Mouse (Mus musculus) midbrain, postnatal 0 days (tissue): Measurements from ENCODE around the gene Sqstm1. TPM values are rescaled to one million over a fixed set of nuclear protein-coding genes. Genes with fewer than 3 reads are reported as not detected.

Source experiments
- ATAC-seq: fragments of 200-750 bp; cut with Nextera tagmentation; 2 replicates; pipeline ENCODE4 v1.8.0; 2017; ENCODE audit warnings: moderate number of reproducible peaks, mild to moderate bottlenecking, moderate TSS enrichment, moderate library complexity; ENCODE audit not compliant: low FRiP score
- DNase-seq: peaks from one replicate; pipeline ENCODE4 v3.0.0-alpha.2; 2015; ENCODE audit warnings: low spot score
- H3K27ac ChIP-seq: fragments of 300-500 bp; sonication (generic); 2 replicates; pipeline ENCODE4 v1.5.1; 2014; ENCODE audit warnings: low read depth, mild to moderate bottlenecking, low read length, mixed read lengths
- H3K27me3 ChIP-seq: fragments of 300-500 bp; sonication (generic); 2 replicates; pipeline ENCODE4 v1.6.1; 2014; ENCODE audit warnings: low read length, control low read depth, mixed read lengths; ENCODE audit not compliant: insufficient read depth
- H3K36me3 ChIP-seq: fragments of 300-500 bp; sonication (generic); 2 replicates; pipeline ENCODE4 v1.6.1; 2014; ENCODE audit warnings: low read length, control low read depth, mixed read lengths; ENCODE audit not compliant: insufficient read depth
- H3K4me1 ChIP-seq: fragments of 300-500 bp; sonication (generic); 2 replicates; pipeline ENCODE4 v1.6.1; 2014; ENCODE audit warnings: mild to moderate bottlenecking, control low read depth, antibody characterized with exemption, low read length, mixed read lengths; ENCODE audit not compliant: insufficient read depth
- H3K4me2 ChIP-seq: fragments of 300-500 bp; sonication (generic); 2 replicates; pipeline ENCODE4 v1.6.1; 2014; ENCODE audit warnings: low read depth, mild to moderate bottlenecking, low read length, mixed read lengths; ENCODE audit not compliant: poor library complexity, severe bottlenecking
- H3K4me3 ChIP-seq: fragments of 300-500 bp; sonication (generic); 2 replicates; pipeline ENCODE4 v1.5.1; 2014; ENCODE audit warnings: low read depth, mild to moderate bottlenecking, low read length, moderate library complexity
- H3K9ac ChIP-seq: fragments of 300-500 bp; sonication (generic); replicated peaks from 2 replicates; pipeline ENCODE4 v1.6.1; 2014; ENCODE audit warnings: mild to moderate bottlenecking, low read length, moderate library complexity, mixed read lengths; ENCODE audit not compliant: poor library complexity, severe bottlenecking
- H3K9me3 ChIP-seq: fragments of 300-500 bp; sonication (generic); 2 replicates; pipeline ENCODE4 v1.6.1; 2016; ENCODE audit warnings: low read length, control low read depth
- CTCF ChIP-seq: IDR thresholded peaks from 2 replicates; pipeline ENCODE4 v1.5.1; 2016; ENCODE audit warnings: antibody characterized with exemption, mild to moderate bottlenecking
- WGBS: fragments of 180-500 bp; shearing (Covaris S2); extraction: QIAGEN DNeasy Blood & Tissue Kit; methylation state at CpG from one replicate; pipeline ENCODE4 v1.1.7; 2014; 5-methylcytosine and 5-hydroxymethylcytosine counted together
- polyA plus RNA-seq: library from polyadenylated mRNA; unstranded; fragments of >200 nt; fragmentation: Nextera tagmentation; extraction: Ambion mirVana; gene quantifications from 2 replicates; pipeline ENCODE4 v1.2.1, GENCODE M21; 2015
- total RNA-seq: library from RNA; depleted of rRNA; stranded (reverse); fragments of >200 nt; gene quantifications from 2 replicates; pipeline ENCODE4 v1.2.3, GENCODE M21; 2014

The Sqstm1 gene
- total and polyA plus RNA-seq, 2 experiments from 2014 or later = 335 to 455 TPM

DNA sequence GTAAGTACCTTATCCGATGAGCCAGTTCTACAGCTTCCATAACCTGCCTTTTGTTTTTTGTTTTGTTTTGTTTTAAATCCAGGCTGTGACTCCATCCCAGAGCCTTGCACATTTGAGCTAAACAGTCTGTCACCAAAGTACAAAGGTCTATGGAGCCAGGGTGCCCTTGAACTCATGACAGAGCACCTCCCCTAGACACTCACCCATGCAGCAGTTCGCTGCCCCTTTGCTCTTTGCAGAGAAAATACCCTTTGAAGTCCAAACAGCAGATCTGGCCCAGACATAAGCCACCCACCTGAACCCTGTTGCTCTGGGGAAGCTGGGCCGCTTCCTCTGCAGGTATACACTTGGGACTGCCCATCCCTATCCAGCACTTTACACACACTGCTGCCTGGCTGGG lies 9.0 kb downstream of the Sqstm1 start:
- WGBS = 93% methylated on average over 3 of the region's 3 CpGs
- no peak overlapping the region for H3K9ac ChIP-seq
- no peaks in the 10 kb centered on the region for H3K9me3 ChIP-seq
- no peak overlapping the region for H3K4me3 ChIP-seq
- DNase-seq (no peak), ATAC-seq (no peak)
- H3K36me3 ChIP-seq = peaks cover 87% of the 10 kb centered on the region
- TF ChIP-seq CTCF = no peak
- H3K4me2 ChIP-seq = no peak overlapping the region
- no peak overlapping the region for H3K27ac ChIP-seq
- no peaks in the 10 kb centered on the region for H3K27me3 ChIP-seq
- no peaks in the 10 kb centered on the region for H3K4me1 ChIP-seq

- no peak overlapping the region for H3K9ac ChIP-seq
- no peaks in the 10 kb centered on the region for H3K27me3 ChIP-seq
- no peak for TF ChIP-seq CTCF
- DNase-seq = no peak
- no peaks in the 10 kb centered on the region for H3K4me1 ChIP-seq
- peaks cover 78% of the 10 kb centered on the region for H3K36me3 ChIP-seq
- no peak for ATAC-seq
- no peak overlapping the region; the same call in 1 of the 2 replicates for H3K27ac ChIP-seq
- H3K4me3 ChIP-seq = no peak overlapping the region
- 83% methylated on average over 8 of the region's 8 CpGs for WGBS
- no peak overlapping the region for H3K4me2 ChIP-seq
- H3K9me3 ChIP-seq = no peaks in the 10 kb centered on the region
Observed at GRCm38 (mm10) chr11:50200613-50201012, 10.0 kb downstream of the Sqstm1 start.

GRCm38 (mm10) chr11:50198916-50199315 lies 11.7 kb downstream of the Sqstm1 start:
- no peak overlapping the region for H3K9ac ChIP-seq
- ATAC-seq (no peak), DNase-seq (no peak)
- no peak overlapping the region for H3K27ac ChIP-seq
- TF ChIP-seq CTCF = no peak
- no peaks in the 10 kb centered on the region for H3K9me3 ChIP-seq
- H3K4me2 ChIP-seq = no peak overlapping the region
- no peaks in the 10 kb centered on the region for H3K27me3 ChIP-seq
- peaks cover 70% of the 10 kb centered on the region for H3K36me3 ChIP-seq
- H3K4me3 ChIP-seq = no peak overlapping the region
- H3K4me1 ChIP-seq = no peaks in the 10 kb centered on the region
- WGBS = 98% methylated on average over 2 of the region's 2 CpGs

DNA sequence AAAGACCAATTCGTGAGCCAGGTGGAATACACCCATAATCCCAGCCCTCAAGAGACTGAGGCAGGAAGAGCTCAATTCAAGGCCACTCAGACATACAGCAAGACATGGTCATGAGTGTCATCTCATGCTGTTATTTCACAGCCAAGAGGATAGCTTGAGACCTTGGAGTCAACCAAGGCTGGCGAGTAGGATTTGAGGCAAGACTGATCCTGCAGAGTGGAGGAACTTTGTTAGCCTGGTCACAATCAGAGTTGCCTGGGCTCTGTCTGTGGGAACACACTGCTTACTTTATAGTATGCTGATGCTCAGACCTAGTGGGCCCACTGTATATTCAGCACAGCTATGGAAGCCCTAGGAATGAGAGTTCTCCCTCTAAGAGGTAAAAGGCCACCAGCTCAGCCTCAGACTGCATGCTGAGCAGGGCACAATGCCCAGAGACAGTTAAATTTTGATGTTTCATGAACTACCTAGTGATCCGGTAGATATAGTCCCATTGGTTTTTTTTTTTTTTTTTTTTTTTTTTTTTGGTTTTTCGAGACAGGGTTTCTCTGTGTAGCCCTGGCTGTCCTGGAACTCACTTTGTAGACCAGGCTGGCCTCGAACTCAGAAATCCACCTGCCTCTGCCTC lies 12.3 kb downstream of the Sqstm1 start:
- no peak overlapping the region for H3K27ac ChIP-seq
- H3K4me2 ChIP-seq = no peak overlapping the region
- peaks cover 69% of the 10 kb centered on the region for H3K36me3 ChIP-seq
- no peak overlapping the region for H3K9ac ChIP-seq
- no peak for DNase-seq
- WGBS = 93% methylated on average over 3 of the region's 5 CpGs
- no peak overlapping the region for H3K4me3 ChIP-seq
- H3K9me3 ChIP-seq = no peaks in the 10 kb centered on the region
- no peaks in the 10 kb centered on the region for H3K27me3 ChIP-seq
- H3K4me1 ChIP-seq = no peaks in the 10 kb centered on the region
- no peak for ATAC-seq
- TF ChIP-seq CTCF = no peak

DNA sequence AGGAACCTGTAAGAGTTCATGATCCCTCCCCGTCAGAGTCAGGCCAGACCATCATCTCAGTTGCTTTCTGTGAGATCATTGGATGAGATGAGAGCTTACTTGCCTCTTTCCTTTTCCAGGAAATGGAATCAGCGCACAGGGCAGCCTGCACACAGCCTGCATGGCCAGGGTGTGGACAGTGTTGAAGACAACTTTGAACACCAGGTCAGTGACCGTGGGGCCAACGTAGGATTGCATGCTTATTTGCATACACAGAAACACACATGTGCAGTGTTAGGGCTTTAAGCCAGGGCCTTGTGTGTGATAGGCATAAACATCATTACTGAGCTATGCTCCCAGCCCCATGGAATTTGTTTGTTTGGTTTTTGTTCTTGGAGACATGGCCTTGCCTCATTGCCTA lies 13.1 kb downstream of the Sqstm1 start:
- no peak overlapping the region for H3K27ac ChIP-seq
- H3K9me3 ChIP-seq = no peaks in the 10 kb centered on the region
- H3K9ac ChIP-seq = no peak overlapping the region
- H3K27me3 ChIP-seq = no peaks in the 10 kb centered on the region
- 88% methylated on average over 4 of the region's 4 CpGs for WGBS
- H3K4me3 ChIP-seq = no peak overlapping the region
- TF ChIP-seq CTCF = no peak
- H3K4me2 ChIP-seq = no peak overlapping the region
- H3K4me1 ChIP-seq = no peaks in the 10 kb centered on the region
- ATAC-seq (no peak), DNase-seq (no peak)
- peaks cover 61% of the 10 kb centered on the region for H3K36me3 ChIP-seq

DNA sequence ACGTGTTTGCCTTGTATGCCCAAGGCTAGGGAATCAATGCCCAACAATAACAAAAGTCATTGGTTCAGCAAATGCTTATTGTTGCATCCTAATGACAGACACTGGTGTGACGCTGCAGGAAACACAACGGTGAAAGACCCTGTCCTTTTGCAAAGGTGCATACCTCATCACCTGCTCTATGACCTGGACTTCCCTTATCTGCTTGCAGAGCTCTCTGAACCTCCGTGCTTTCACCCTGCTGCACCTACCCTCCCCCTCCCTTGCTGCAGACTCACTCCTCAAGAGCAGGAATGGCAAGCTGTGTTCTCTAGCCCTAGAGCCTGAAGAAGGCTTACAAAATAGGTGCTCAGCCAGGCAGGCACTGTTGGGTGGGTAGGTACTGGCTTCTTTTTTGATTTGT lies 15.8 kb downstream of the Sqstm1 start:
- Histone ChIP-seq H3K4me3 (no peak overlapping the region), H3K9me3 (no peaks in the 10 kb centered on the region), H3K4me2 (no peak overlapping the region), H3K4me1 (no peaks in the 10 kb centered on the region), H3K27me3 (no peaks in the 10 kb centered on the region), H3K27ac (no peak overlapping the region), H3K9ac (no peak overlapping the region), H3K36me3 (peaks cover 34% of the 10 kb centered on the region)
- DNase-seq (no peak), ATAC-seq (no peak)
- no peak for TF ChIP-seq CTCF
- 87% methylated on average over 4 of the region's 4 CpGs for WGBS
